Mouse (Mus musculus) hindbrain, embryonic 13.5 days (tissue): ENCODE measurements around the gene Nufip2. TPM values are rescaled to one million over a fixed set of nuclear protein-coding genes. Genes with fewer than 3 reads are reported as not detected.

Experiments used
- ATAC-seq: fragments of 200-750 bp; cut with Nextera tagmentation; 2 replicates; pipeline ENCODE4 v1.8.0; 2017; ENCODE audit warnings: moderate TSS enrichment; ENCODE audit not compliant: low FRiP score
- H3K27ac ChIP-seq: fragments of 300-500 bp; sonication (generic); 2 replicates; pipeline ENCODE4 v1.5.1; 2015; ENCODE audit warnings: inconsistent platforms, mild to moderate bottlenecking, moderate library complexity
- H3K27me3 ChIP-seq: fragments of 300-500 bp; sonication (generic); 2 replicates; pipeline ENCODE4 v1.6.1; 2015; ENCODE audit warnings: mild to moderate bottlenecking, inconsistent platforms
- H3K36me3 ChIP-seq: fragments of 300-500 bp; sonication (generic); 2 replicates; pipeline ENCODE4 v1.6.1; 2015; ENCODE audit warnings: mild to moderate bottlenecking, inconsistent platforms
- H3K4me1 ChIP-seq: fragments of 300-500 bp; sonication (generic); replicated peaks from 2 replicates; pipeline ENCODE4 v1.6.1; 2015; ENCODE audit warnings: inconsistent platforms
- H3K4me2 ChIP-seq: fragments of 300-500 bp; sonication (generic); 2 replicates; pipeline ENCODE4 v1.6.1; 2015; ENCODE audit warnings: inconsistent platforms, mild to moderate bottlenecking, moderate library complexity
- H3K4me3 ChIP-seq: fragments of 300-500 bp; sonication (generic); 2 replicates; pipeline ENCODE4 v1.5.1; 2015; ENCODE audit warnings: mild to moderate bottlenecking, inconsistent platforms
- H3K9ac ChIP-seq: fragments of 300-500 bp; sonication (generic); 2 replicates; pipeline ENCODE4 v1.6.1; 2015; ENCODE audit warnings: mild to moderate bottlenecking, inconsistent platforms
- H3K9me3 ChIP-seq: fragments of 300-500 bp; sonication (generic); 2 replicates; pipeline ENCODE4 v1.6.1; 2016; ENCODE audit warnings: inconsistent platforms
- WGBS: fragments of 180-500 bp; shearing (Covaris S2); methylation state at CpG from one replicate; pipeline ENCODE4 v1.1.7; 2015; 5-methylcytosine and 5-hydroxymethylcytosine counted together
- polyA plus RNA-seq: library from polyadenylated mRNA; unstranded; fragments of >200 nt; fragmentation: Nextera tagmentation; extraction: Ambion mirVana; gene quantifications from 2 replicates; pipeline ENCODE4 v1.2.1, GENCODE M21; 2015

Nufip2 gene
- polyA plus RNA-seq, 1 experiment from 2014 or later = 4.6 TPM

DNA sequence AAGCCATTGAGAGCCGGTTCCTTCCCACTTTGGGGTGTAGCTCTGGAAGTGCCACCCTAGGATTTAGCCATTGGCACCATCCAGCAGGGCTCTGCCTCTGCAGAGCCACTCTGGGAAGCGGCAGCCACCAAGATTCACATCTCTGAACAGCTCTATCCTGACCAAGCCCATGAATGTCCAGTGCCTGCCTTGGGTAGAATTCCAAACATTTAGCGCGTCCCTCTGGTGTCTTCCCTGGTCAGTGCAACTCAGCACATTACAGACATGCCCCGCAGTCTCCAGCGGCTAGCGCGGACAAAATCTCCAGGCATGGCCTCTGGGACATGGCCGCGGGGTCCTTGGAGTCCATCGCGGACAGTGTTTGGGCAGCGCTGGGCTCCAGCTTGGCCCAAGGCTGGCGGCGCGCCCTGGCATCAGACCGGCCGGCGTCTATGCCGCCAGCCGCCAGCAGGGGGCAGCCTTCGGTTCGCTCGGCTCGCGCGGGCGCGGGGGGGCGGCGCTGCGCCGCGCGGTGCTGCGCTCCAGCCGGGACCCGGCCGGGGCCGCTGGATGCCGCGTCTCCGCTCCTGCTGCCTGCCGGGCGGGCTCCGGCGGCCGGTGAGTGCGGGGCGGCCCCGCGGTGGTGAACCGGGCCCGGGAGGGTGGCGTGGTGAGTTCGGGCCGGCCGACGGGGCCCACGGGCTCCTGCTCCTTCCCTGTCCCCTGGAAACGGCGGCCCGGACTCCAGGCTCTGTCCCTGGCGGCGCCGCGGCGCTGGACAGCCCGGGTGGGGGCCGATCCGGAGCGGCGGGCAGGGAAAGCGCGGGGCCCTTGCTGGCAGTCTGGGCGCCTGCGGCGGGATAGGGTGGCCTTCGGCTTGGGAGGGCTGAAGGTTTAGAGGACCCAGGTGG, 77.1 kb downstream of the Nufip2 start, which contains the start of gene Myo18a:
TSS of gene Myo18a (plus strand) at position 464 of the 890 bp plus-strand sequence.
- peak within 1 kb of the TSS; percentile 97 for H3K27ac ChIP-seq
- H3K36me3 ChIP-seq = no peaks in the 10 kb centered on the region
- peak; percentile 88 for ATAC-seq
- peak within 1 kb of the TSS; percentile 96 for H3K4me3 ChIP-seq
- WGBS = 2% methylated on average over 70 of the region's 79 CpGs
- peak within 1 kb of the TSS; percentile 99 for H3K9ac ChIP-seq
- H3K27me3 ChIP-seq = 0 out of 2 replicates have a peak, but pooled peaks cover 4% of the 10 kb centered on the region
- H3K4me1 ChIP-seq = peaks cover 44% of the 10 kb centered on the region
- no peaks in the 10 kb centered on the region for H3K9me3 ChIP-seq
- peak within 1 kb of the TSS; percentile 98 for H3K4me2 ChIP-seq

DNA sequence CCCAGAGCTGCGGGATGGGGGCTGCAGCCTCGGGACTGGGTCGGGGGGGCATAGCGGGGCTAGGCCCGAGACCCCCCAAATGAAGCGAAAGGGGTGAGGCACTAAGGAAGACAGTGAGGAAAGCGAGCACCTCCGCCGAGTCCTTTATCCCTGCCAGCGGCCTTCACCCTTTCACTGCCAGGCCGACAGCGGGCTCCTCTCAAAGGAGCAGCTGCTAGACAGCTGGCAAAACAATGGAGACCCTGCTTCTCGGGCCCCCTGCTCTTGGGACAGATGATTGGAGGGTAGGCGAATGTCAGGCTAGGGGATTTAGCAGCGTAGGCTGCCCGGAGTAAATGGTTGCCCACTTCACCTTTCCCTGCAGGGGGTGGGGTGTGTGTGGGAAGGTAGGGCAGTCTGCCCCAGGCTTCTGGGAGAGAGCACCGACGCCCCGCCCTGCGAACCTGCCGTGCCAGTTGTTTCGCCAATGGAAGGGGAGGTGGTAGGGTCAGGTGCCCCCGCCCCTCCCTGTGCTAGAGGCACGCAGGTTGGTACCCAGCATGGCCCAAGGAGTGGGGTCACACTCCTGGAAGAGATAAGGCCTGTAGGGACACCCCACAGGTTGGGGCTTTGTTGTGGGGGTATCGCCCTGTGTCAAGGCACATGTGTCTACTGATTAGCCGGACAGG, 77.9 kb downstream of the Nufip2 start:
- H3K36me3 ChIP-seq = no peaks in the 10 kb centered on the region
- peak overlapping the region; percentile 99 for H3K9ac ChIP-seq
- peak overlapping the region; percentile 96 for H3K4me3 ChIP-seq
- no peaks in the 10 kb centered on the region for H3K9me3 ChIP-seq
- H3K27ac ChIP-seq = peak overlapping the region; percentile 97
- H3K4me1 ChIP-seq = peaks cover 38% of the 10 kb centered on the region
- WGBS = 3% methylated on average over 26 of the region's 26 CpGs
- 0 out of 2 replicates have a peak, but pooled peaks cover 4% of the 10 kb centered on the region for H3K27me3 ChIP-seq
- peak overlapping the region; percentile 98 for H3K4me2 ChIP-seq
- peak; percentile 70 for ATAC-seq

GRCm38 (mm10) chr11:77764694-77765458, 78.9 kb downstream of the Nufip2 start:
- ATAC-seq = no peak
- 41% methylated on average over 9 of the region's 9 CpGs for WGBS
- peak overlapping the region; percentile 99 for H3K9ac ChIP-seq
- peaks cover 38% of the 10 kb centered on the region for H3K4me1 ChIP-seq
- H3K4me2 ChIP-seq = peak overlapping the region; percentile 98
- H3K9me3 ChIP-seq = no peaks in the 10 kb centered on the region
- peak overlapping the region; percentile 97; the same call in 1 of the 2 replicates for H3K27ac ChIP-seq
- peak overlapping the region; percentile 96 for H3K4me3 ChIP-seq
- H3K36me3 ChIP-seq = no peaks in the 10 kb centered on the region
- 0 out of 2 replicates have a peak, but pooled peaks cover 4% of the 10 kb centered on the region for H3K27me3 ChIP-seq

DNA sequence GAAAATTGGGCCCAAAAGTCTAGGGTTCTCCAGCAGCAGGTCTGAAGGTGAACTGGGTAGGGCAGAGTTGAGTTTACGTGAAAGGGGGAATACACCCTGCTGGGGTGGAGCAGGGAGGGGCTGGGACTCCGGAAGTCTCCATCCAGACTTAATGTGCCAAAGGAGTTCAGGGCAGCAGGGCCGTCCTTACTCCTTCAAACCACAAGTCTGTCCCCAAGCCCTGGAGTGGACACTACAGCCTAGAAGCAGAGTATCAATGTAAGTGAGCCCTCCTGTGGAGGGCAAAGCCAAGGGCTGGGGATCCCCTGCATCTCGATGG, 79.5 kb downstream of the Nufip2 start:
- Histone ChIP-seq H3K36me3 (no peaks in the 10 kb centered on the region), H3K9me3 (no peaks in the 10 kb centered on the region), H3K9ac (peak overlapping the region; percentile 49; the same call in 1 of the 2 replicates), H3K4me1 (peaks cover 38% of the 10 kb centered on the region), H3K27ac (no peak overlapping the region), H3K4me3 (peak overlapping the region; percentile 96; the same call in 1 of the 2 replicates), H3K4me2 (peak overlapping the region; percentile 98), H3K27me3 (0 out of 2 replicates have a peak, but pooled peaks cover 4% of the 10 kb centered on the region)
- 50% methylated on average over 4 of the region's 4 CpGs for WGBS
- ATAC-seq = no peak

- Histone ChIP-seq H3K27me3 (0 out of 2 replicates have a peak, but pooled peaks cover 4% of the 10 kb centered on the region), H3K9ac (peak overlapping the region; percentile 75), H3K4me2 (peak overlapping the region; percentile 98), H3K36me3 (no peaks in the 10 kb centered on the region), H3K9me3 (no peaks in the 10 kb centered on the region), H3K4me1 (peaks cover 38% of the 10 kb centered on the region), H3K4me3 (peak overlapping the region; percentile 40), H3K27ac (peak overlapping the region; percentile 70)
- no peak for ATAC-seq
- WGBS = under 1% methylated on average over 35 of the region's 35 CpGs
Observed at GRCm38 (mm10) chr11:77766351-77767001, 80.5 kb downstream of the Nufip2 start.

DNA sequence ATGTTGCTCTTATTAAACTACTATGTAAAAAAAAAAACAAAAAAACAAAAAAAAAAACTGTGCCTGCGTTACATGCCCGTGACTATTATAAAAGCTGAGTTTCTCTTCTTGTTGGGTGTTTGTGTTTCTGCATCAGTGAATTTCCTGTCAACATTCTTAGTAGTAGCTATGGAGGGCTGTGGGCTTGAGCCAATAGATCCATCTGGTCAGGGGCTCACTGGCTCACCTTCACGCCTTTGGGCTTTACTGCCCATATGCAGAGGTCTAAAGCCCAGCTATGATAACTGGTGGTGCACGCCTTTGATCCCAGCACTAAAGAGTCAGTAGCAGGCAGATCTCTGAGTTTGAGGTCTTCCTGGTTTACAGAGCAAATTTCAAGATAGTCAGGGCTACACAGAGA, 83.5 kb downstream of the Nufip2 start:
- Histone ChIP-seq H3K36me3 (no peaks in the 10 kb centered on the region; the same call in 1 of the 2 replicates), H3K27me3 (no peaks in the 10 kb centered on the region), H3K9me3 (no peaks in the 10 kb centered on the region), H3K4me2 (no peak overlapping the region), H3K4me3 (no peak overlapping the region), H3K4me1 (peaks cover 35% of the 10 kb centered on the region), H3K27ac (no peak overlapping the region), H3K9ac (no peak overlapping the region)
- no peak for ATAC-seq
- WGBS = 86% methylated on average over 4 of the region's 4 CpGs

- H3K4me2 ChIP-seq = no peak overlapping the region
- peaks cover 27% of the 10 kb centered on the region for H3K4me1 ChIP-seq
- no peak overlapping the region for H3K9ac ChIP-seq
- H3K4me3 ChIP-seq = no peak overlapping the region
- no peak for ATAC-seq
- no peak overlapping the region for H3K27ac ChIP-seq
- WGBS = 84% methylated on average over 8 of the region's 8 CpGs
- no peaks in the 10 kb centered on the region for H3K9me3 ChIP-seq
- no peaks in the 10 kb centered on the region; the same call in 1 of the 2 replicates for H3K36me3 ChIP-seq
- no peaks in the 10 kb centered on the region for H3K27me3 ChIP-seq
Observed at GRCm38 (mm10) chr11:77770346-77770745, 84.4 kb downstream of the Nufip2 start.

- Histone ChIP-seq H3K9ac (no peak overlapping the region), H3K4me3 (no peak overlapping the region), H3K4me2 (no peak overlapping the region), H3K9me3 (no peaks in the 10 kb centered on the region), H3K27ac (no peak overlapping the region), H3K4me1 (peaks cover 19% of the 10 kb centered on the region), H3K27me3 (no peaks in the 10 kb centered on the region), H3K36me3 (peaks cover under 1% of the 10 kb centered on the region)
- no peak for ATAC-seq
- 65% methylated on average over 8 of the region's 8 CpGs for WGBS
Observed at GRCm38 (mm10) chr11:77771879-77772713, 86.1 kb downstream of the Nufip2 start.

- WGBS = 54% methylated on average over 9 of the region's 9 CpGs
- no peak for ATAC-seq
- Histone ChIP-seq H3K4me1 (peaks cover 35% of the 10 kb centered on the region), H3K27me3 (no peaks in the 10 kb centered on the region), H3K4me2 (no peak overlapping the region), H3K9ac (no peak overlapping the region), H3K36me3 (peaks cover 28% of the 10 kb centered on the region), H3K27ac (peak overlapping the region; percentile 44; the same call in 1 of the 2 replicates), H3K4me3 (no peak overlapping the region), H3K9me3 (no peaks in the 10 kb centered on the region)
Observed at GRCm38 (mm10) chr11:77775701-77776400, 89.9 kb downstream of the Nufip2 start.

- H3K4me1 ChIP-seq = peaks cover 42% of the 10 kb centered on the region
- no peak overlapping the region for H3K27ac ChIP-seq
- H3K9ac ChIP-seq = no peak overlapping the region
- H3K4me2 ChIP-seq = no peak overlapping the region
- no peak overlapping the region for H3K4me3 ChIP-seq
- no peaks in the 10 kb centered on the region for H3K9me3 ChIP-seq
- no peak for ATAC-seq
- H3K27me3 ChIP-seq = no peaks in the 10 kb centered on the region
- 90% methylated on average over 17 of the region's 17 CpGs for WGBS
- H3K36me3 ChIP-seq = peaks cover 35% of the 10 kb centered on the region
Observed at GRCm38 (mm10) chr11:77777436-77777835, 91.5 kb downstream of the Nufip2 start.
